Mouse (Mus musculus) heart, embryonic 12.5 days (tissue): ENCODE results near the gene Nt5dc2. TPM values are rescaled to one million over a fixed set of nuclear protein-coding genes. Genes with fewer than 3 reads are reported as not detected.

Experiments
- ATAC-seq: fragments of 200-750 bp; cut with Nextera tagmentation; 2 replicates; pipeline ENCODE4 v1.8.0; 2017; ENCODE audit warnings: moderate TSS enrichment, moderate library complexity; ENCODE audit not compliant: insufficient number of reproducible peaks, low FRiP score
- H3K27ac ChIP-seq: fragments of 300-500 bp; sonication (generic); 2 replicates; pipeline ENCODE4 v1.5.1; 2016; ENCODE audit warnings: mild to moderate bottlenecking, moderate library complexity; ENCODE audit not compliant: poor library complexity, severe bottlenecking
- H3K27me3 ChIP-seq: fragments of 300-500 bp; sonication (generic); replicated peaks from 2 replicates; pipeline ENCODE4 v1.6.1; 2016; ENCODE audit warnings: mild to moderate bottlenecking, moderate library complexity
- H3K36me3 ChIP-seq: fragments of 300-500 bp; sonication (generic); 2 replicates; pipeline ENCODE4 v1.6.1; 2016; ENCODE audit warnings: mild to moderate bottlenecking, moderate library complexity
- H3K4me1 ChIP-seq: fragments of 300-500 bp; sonication (generic); replicated peaks from 2 replicates; pipeline ENCODE4 v1.6.1; 2016; ENCODE audit warnings: mild to moderate bottlenecking
- H3K4me2 ChIP-seq: fragments of 300-500 bp; sonication (generic); 2 replicates; pipeline ENCODE4 v1.6.1; 2016; ENCODE audit warnings: mild to moderate bottlenecking, moderate library complexity
- H3K4me3 ChIP-seq: fragments of 300-500 bp; sonication (generic); 2 replicates; pipeline ENCODE4 v1.5.1; 2016; ENCODE audit warnings: mild to moderate bottlenecking
- H3K9ac ChIP-seq: fragments of 300-500 bp; sonication (generic); 2 replicates; pipeline ENCODE4 v1.6.1; 2016; ENCODE audit warnings: mild to moderate bottlenecking, moderate library complexity
- H3K9me3 ChIP-seq: fragments of 300-500 bp; sonication (generic); replicated peaks from 2 replicates; pipeline ENCODE4 v1.6.1; 2016; ENCODE audit warnings: mild to moderate bottlenecking, moderate library complexity
- WGBS: fragments of 180-500 bp; shearing (Covaris S2); methylation state at CpG from one replicate; pipeline ENCODE4 v1.1.7; 2016; 5-methylcytosine and 5-hydroxymethylcytosine counted together
- polyA plus RNA-seq: library from polyadenylated mRNA; unstranded; fragments of >200 nt; fragmentation: Nextera tagmentation; extraction: Ambion mirVana; gene quantifications from 2 replicates; pipeline ENCODE4 v1.2.1, GENCODE M21; 2016

Gene Nt5dc2
- polyA plus RNA-seq, 1 experiment from 2014 or later: 343 TPM

DNA sequence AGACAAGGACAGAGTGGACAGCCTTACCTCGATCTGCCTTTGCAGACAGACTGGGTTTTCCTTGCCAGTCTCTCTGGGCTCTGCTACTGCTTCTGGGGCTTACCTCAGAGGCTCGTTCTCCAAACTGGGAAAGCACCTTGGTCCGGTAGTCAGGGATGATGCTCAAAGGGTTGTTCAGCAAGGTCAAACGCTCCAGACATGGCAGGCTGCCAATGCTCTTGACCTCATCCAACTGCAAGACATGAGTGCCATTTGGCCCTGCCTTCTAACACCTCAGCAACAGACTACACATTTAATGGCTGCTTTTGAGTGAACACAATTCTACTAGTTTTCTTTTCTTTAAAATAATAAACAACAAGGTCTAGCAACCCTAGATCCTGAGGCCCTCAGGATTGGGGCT lies 55.8 kb downstream of the Nt5dc2 start:
- H3K27ac ChIP-seq: peak overlapping the region; percentile 49
- H3K36me3 ChIP-seq: peaks cover 99% of the 10 kb centered on the region
- H3K27me3 ChIP-seq: no peaks in the 10 kb centered on the region
- H3K9me3 ChIP-seq: no peaks in the 10 kb centered on the region
- H3K4me3 ChIP-seq: no peak overlapping the region
- no peak for ATAC-seq
- H3K4me2 ChIP-seq: no peak overlapping the region
- 55% methylated on average over 4 of the region's 4 CpGs for WGBS
- H3K9ac ChIP-seq: no peak overlapping the region
- peaks cover 71% of the 10 kb centered on the region for H3K4me1 ChIP-seq

Other genes with a start within 250 kb of the Nt5dc2 start
- gene Itih4, start 244.6 kb upstream of the Nt5dc2 start, polyA plus RNA-seq: 0.17 TPM in 1 of 2 replicates, not detected in the other
- 1.4 and 2.2 TPM in 2 replicates for gene Itih3, start 207.3 kb upstream of the Nt5dc2 start, polyA plus RNA-seq
- gene Itih1, start 187.8 kb upstream of the Nt5dc2 start, polyA plus RNA-seq: 0.10 TPM in 1 of 2 replicates, not detected in the other
- 5.1 and 7.4 TPM in 2 replicates for gene Nek4, start 179.7 kb upstream of the Nt5dc2 start, polyA plus RNA-seq
- 55.8 and 57.1 TPM in 2 replicates for gene Glt8d1, start 129.7 kb upstream of the Nt5dc2 start, polyA plus RNA-seq
- gene Spcs1, start 129.4 kb upstream of the Nt5dc2 start, polyA plus RNA-seq: 368 and 374 TPM in 2 replicates
- gene Pbrm1, start 111.9 kb upstream of the Nt5dc2 start, polyA plus RNA-seq: 124 and 134 TPM in 2 replicates
- 75.3 and 79.5 TPM in 2 replicates for gene Gnl3, start 111.9 kb upstream of the Nt5dc2 start, polyA plus RNA-seq
- gene Smim4, start 2.1 kb upstream of the Nt5dc2 start, polyA plus RNA-seq: 62.6 and 68.6 TPM in 2 replicates
- 48.3 and 56.7 TPM in 2 replicates for gene Stab1, start 37.6 kb downstream of the Nt5dc2 start, polyA plus RNA-seq
- 3,183 and 3,245 TPM in 2 replicates for gene Tnnc1, start 77.3 kb downstream of the Nt5dc2 start, polyA plus RNA-seq
- 446 and 471 TPM in 2 replicates for gene Nisch, start 85.9 kb downstream of the Nt5dc2 start, polyA plus RNA-seq
- 0.34 and 0.50 TPM in 2 replicates for gene Sema3g, start 86.8 kb downstream of the Nt5dc2 start, polyA plus RNA-seq
- 8.1 and 11.6 TPM in 2 replicates for gene Phf7, start 120.3 kb downstream of the Nt5dc2 start, polyA plus RNA-seq
- 59.7 and 65.0 TPM in 2 replicates for gene Bap1, start 120.4 kb downstream of the Nt5dc2 start, polyA plus RNA-seq
- gene Dnah1, start 192.8 kb downstream of the Nt5dc2 start, polyA plus RNA-seq: 1.3 and 1.5 TPM in 2 replicates
- gene Capn7, start 205.6 kb downstream of the Nt5dc2 start, polyA plus RNA-seq: 42.7 and 42.9 TPM in 2 replicates